In the genomic region with DNA sequence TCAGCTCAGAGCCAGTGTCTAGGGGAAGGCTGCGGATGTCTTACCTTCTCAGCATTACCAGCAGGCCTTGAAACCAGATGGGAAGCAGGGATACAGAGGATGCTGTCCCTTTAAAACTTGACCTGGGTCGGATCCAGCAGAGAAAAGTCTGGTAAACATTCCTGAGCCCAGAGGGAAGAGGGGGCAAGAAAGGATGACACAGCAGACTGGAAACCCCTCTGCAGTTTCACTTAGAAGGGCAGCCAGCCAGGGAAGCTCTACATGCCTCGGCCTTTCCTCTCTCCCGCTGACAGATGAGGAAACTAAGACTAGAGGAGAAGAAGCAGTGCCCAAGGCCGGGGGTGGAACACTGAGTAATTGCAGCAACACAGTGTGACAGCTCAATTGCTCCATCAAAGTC, we compare ENCODE assay signal across 12 mouse cellular contexts. TPM values are rescaled to one million over a fixed set of nuclear protein-coding genes. Genes with fewer than 3 reads are reported as not detected.
DNase-seq lines count a peak whose midpoint lies in the region; ATAC-seq and TF ChIP-seq lines count a peak whose summit lies in the region.
"Had no signal": no experiment of that assay in that cellular context is flagged by ENCODE, and none has a peak within 500 bp of the region (broad histone marks: within the 10 kb centered on the region; RNA-seq: fewer than 3 reads in every experiment).

No protein-coding gene starts in this region.

- no peak overlapping the region for H3K4me2 ChIP-seq in forebrain, embryonic 11.5 days (ENCODE audit: low read depth, low read length, severe bottlenecking)
- H3K4me2 ChIP-seq in forebrain, embryonic 12.5 days = no peak overlapping the region
- no peak overlapping the region for H3K4me2 ChIP-seq in stomach, postnatal 0 days (replicated peaks; ENCODE audit: low read depth)
- H3K4me2 ChIP-seq: hindbrain, embryonic 12.5 days had no signal

- H3K4me3 ChIP-seq in forebrain, embryonic 11.5 days (ENCODE audit: low read depth, low read length) = no peak overlapping the region
- H3K4me3 ChIP-seq in forebrain, embryonic 12.5 days (replicated peaks) = no peak overlapping the region
- H3K4me3 ChIP-seq in testis, adult 2 months (ENCODE audit: control insufficient read depth, low read depth, low read length) = no peak overlapping the region
- no peak overlapping the region for H3K4me3 ChIP-seq in stomach, postnatal 0 days (ENCODE audit: low read depth, low read length)
- H3K4me3 ChIP-seq: hindbrain, embryonic 12.5 days had no signal

- no peak for TF ChIP-seq CTCF in testis, adult 2 months (IDR thresholded peaks at IDR 0.05; ENCODE audit: control insufficient read depth, insufficient read depth, insufficient replicate concordance, low read depth, low read length)
- no peak for TF ChIP-seq CTCF in stomach, postnatal 0 days (IDR thresholded peaks at IDR 0.05; ENCODE audit: low read depth)

- no peaks in the 10 kb centered on the region for H3K36me3 ChIP-seq in forebrain, embryonic 11.5 days (ENCODE audit: control insufficient read depth, insufficient read depth, low read length)
- H3K36me3 ChIP-seq in forebrain, embryonic 12.5 days (replicated peaks) = no peaks in the 10 kb centered on the region
- H3K36me3 ChIP-seq in testis, adult 2 months (ENCODE audit: control insufficient read depth, insufficient read depth, low read length) = no peaks in the 10 kb centered on the region
- H3K36me3 ChIP-seq in stomach, postnatal 0 days (ENCODE audit: control insufficient read depth, insufficient read depth, low read length) = no peaks in the 10 kb centered on the region
- H3K36me3 ChIP-seq: hindbrain, embryonic 12.5 days had no signal

- DNase-seq in forebrain, embryonic 11.5 days (ENCODE audit: low spot score) = no peak
- peak; percentile 30 for DNase-seq in kidney, adult 18-20 months
- no peak for DNase-seq in kidney, postnatal 14 days
- no peak for DNase-seq in testis, postnatal 10 days (ENCODE audit: low spot score)
- no peak for DNase-seq in stomach, postnatal 0 days (ENCODE audit: low spot score)
- DNase-seq in cerebellum, postnatal 25 days = no peak
- DNase-seq: cerebellum, postnatal 14 days; left cerebral cortex, postnatal 4 days; spleen, adult 18-20 months had no signal

- no peak for TF ChIP-seq EP300 in stomach, postnatal 0 days (optimal IDR thresholded peaks at IDR 0.05)

- H3K27me3 ChIP-seq in forebrain, embryonic 11.5 days (ENCODE audit: control insufficient read depth, insufficient read depth, low read length) = no peaks in the 10 kb centered on the region
- H3K27me3 ChIP-seq in forebrain, embryonic 12.5 days = peaks cover 22% of the 10 kb centered on the region
- H3K27me3 ChIP-seq in testis, adult 2 months (ENCODE audit: control insufficient read depth, insufficient read depth, low read length) = no peaks in the 10 kb centered on the region
- H3K27me3 ChIP-seq in stomach, postnatal 0 days (ENCODE audit: control insufficient read depth, insufficient read depth, low read length) = no peaks in the 10 kb centered on the region

- H3K27ac ChIP-seq in forebrain, embryonic 11.5 days (ENCODE audit: low read depth, low read length) = no peak overlapping the region
- no peak overlapping the region for H3K27ac ChIP-seq in forebrain, embryonic 12.5 days
- H3K27ac ChIP-seq in testis, adult 2 months (ENCODE audit: control insufficient read depth, insufficient read depth, low read depth, low read length) = peak overlapping the region; percentile 41; the same call in 1 of the 2 replicates
- peak overlapping the region; percentile 56 for H3K27ac ChIP-seq in stomach, postnatal 0 days (replicated peaks)
- H3K27ac ChIP-seq: hindbrain, embryonic 12.5 days had no signal

- H3K9me3 ChIP-seq in forebrain, embryonic 11.5 days (ENCODE audit: control insufficient read depth, low read length) = no peaks in the 10 kb centered on the region
- no peaks in the 10 kb centered on the region for H3K9me3 ChIP-seq in forebrain, embryonic 12.5 days
- no peaks in the 10 kb centered on the region for H3K9me3 ChIP-seq in stomach, postnatal 0 days (ENCODE audit: control insufficient read depth, low read length)

- H3K9ac ChIP-seq in forebrain, embryonic 11.5 days (ENCODE audit: low read length) = 0 out of 2 replicates have a peak overlapping the region, but pooled peaks have one; percentile 1
- H3K9ac ChIP-seq in forebrain, embryonic 12.5 days = no peak overlapping the region
- no peak overlapping the region for H3K9ac ChIP-seq in stomach, postnatal 0 days (ENCODE audit: low read length)
- H3K9ac ChIP-seq: hindbrain, embryonic 12.5 days had no signal

- H3K4me1 ChIP-seq in forebrain, embryonic 11.5 days (replicated peaks; ENCODE audit: control insufficient read depth, insufficient read depth, low read length) = peaks cover 11% of the 10 kb centered on the region
- peaks cover 23% of the 10 kb centered on the region for H3K4me1 ChIP-seq in forebrain, embryonic 12.5 days
- H3K4me1 ChIP-seq in testis, adult 2 months (ENCODE audit: control insufficient read depth, insufficient read depth, low read length) = peaks cover 14% of the 10 kb centered on the region
- peaks cover 11% of the 10 kb centered on the region for H3K4me1 ChIP-seq in stomach, postnatal 0 days (replicated peaks; ENCODE audit: control insufficient read depth, insufficient read depth)

- no peak for ATAC-seq in forebrain, embryonic 11.5 days (replicated peaks; ENCODE audit: low FRiP score)
- no peak for ATAC-seq in forebrain, embryonic 12.5 days (ENCODE audit: low FRiP score)
- no peak for ATAC-seq in stomach, postnatal 0 days (ENCODE audit: low FRiP score, low TSS enrichment)

- 64% methylated on average over 5 of the region's 5 CpGs for WGBS in forebrain, embryonic 11.5 days
- 64% methylated on average over 5 of the region's 5 CpGs for WGBS in forebrain, embryonic 12.5 days
- 32% methylated on average over 5 of the region's 5 CpGs for WGBS in stomach, postnatal 0 days

- no peak for TF ChIP-seq POLR2A in testis, adult 2 months (IDR thresholded peaks at IDR 0.05; ENCODE audit: control insufficient read depth, low read depth, low read length)

RNA-seq across cellular contexts. Expression of gene Ninj1, which starts 3.6 kb away (rescaled TPM):
- 19.6 and 23.8 TPM in 2 replicates for polyA plus RNA-seq in forebrain, embryonic 11.5 days (2014; fragmentation: Nextera tagmentation; extraction: Ambion mirVana)
- polyA plus RNA-seq in forebrain, embryonic 12.5 days (2016; fragmentation: Nextera tagmentation; extraction: Ambion mirVana) = 14.3 and 16.9 TPM in 2 replicates
- polyA plus RNA-seq in testis, adult 2 months (2012; rRNA removed) = 30.9 and 41.5 TPM in 2 replicates
- 76.3 and 83.1 TPM in 2 replicates for polyA plus RNA-seq in stomach, postnatal 0 days (2015; fragmentation: Nextera tagmentation; extraction: Ambion mirVana)

RNA-seq across cellular contexts. Expression of gene Card19, which starts 32.2 kb away (rescaled TPM):
- 18.9 and 19.6 TPM in 2 replicates for polyA plus RNA-seq in forebrain, embryonic 11.5 days (2014; fragmentation: Nextera tagmentation; extraction: Ambion mirVana)
- polyA plus RNA-seq in forebrain, embryonic 12.5 days (2016; fragmentation: Nextera tagmentation; extraction: Ambion mirVana) = 15.3 and 17.2 TPM in 2 replicates
- 22.0 and 28.9 TPM in 2 replicates for polyA plus RNA-seq in testis, adult 2 months (2012; rRNA removed)
- 83.5 and 86.2 TPM in 2 replicates for polyA plus RNA-seq in stomach, postnatal 0 days (2015; fragmentation: Nextera tagmentation; extraction: Ambion mirVana)

RNA-seq across cellular contexts. Expression of gene Wnk2, which starts 35.8 kb away (rescaled TPM):
- polyA plus RNA-seq in forebrain, embryonic 11.5 days (2014; fragmentation: Nextera tagmentation; extraction: Ambion mirVana) = 10.3 and 10.7 TPM in 2 replicates
- 11.4 and 13.7 TPM in 2 replicates for polyA plus RNA-seq in forebrain, embryonic 12.5 days (2016; fragmentation: Nextera tagmentation; extraction: Ambion mirVana)
- polyA plus RNA-seq in testis, adult 2 months (2012; rRNA removed) = 1.0 and 1.6 TPM in 2 replicates
- 1.6 and 1.7 TPM in 2 replicates for polyA plus RNA-seq in stomach, postnatal 0 days (2015; fragmentation: Nextera tagmentation; extraction: Ambion mirVana)

Comparison
In these comparisons a context has a peak if more than half of its experiments do, and no peak if none do; other contexts are left out.
1. H3K27ac ChIP-seq: peak in testis, adult 2 months (single experiment) and stomach, postnatal 0 days (single experiment); none in forebrain, embryonic 11.5 days (single experiment) and forebrain, embryonic 12.5 days (single experiment).